Mouse (Mus musculus) kidney, adult 2 months (tissue): ENCODE measurements around the gene Bod1.

Experiments
- CTCF ChIP-seq: fragments of 200-500 bp; conservative IDR thresholded peaks from 2 replicates; pipeline ENCODE4 v1.5.1; 2011; ENCODE audit warnings: low read depth, mild to moderate bottlenecking, control low read depth, low read length, moderate library complexity, mixed read lengths; ENCODE audit not compliant: insufficient read depth, insufficient read length
- POLR2A ChIP-seq: fragments of 200-500 bp; IDR thresholded peaks from one replicate; pipeline ENCODE4 v1.6.1; 2011; ENCODE audit warnings: low read depth, low read length, control low read depth

GRCm38 (mm10) chr11:31684126-31684525, 12.4 kb upstream of the Bod1 start:
- TF ChIP-seq CTCF (no peak), POLR2A (no peak)
